Mouse (Mus musculus) kidney, postnatal 0 days (tissue): ENCODE results near the gene Rapsn. TPM values are rescaled to one million over a fixed set of nuclear protein-coding genes. Genes with fewer than 3 reads are reported as not detected.

ENCODE experiments used
- ATAC-seq: fragments of 200-750 bp; cut with Nextera tagmentation; replicated peaks from 2 replicates; pipeline ENCODE4 v1.8.0; 2017; ENCODE audit warnings: low read depth, moderate number of reproducible peaks, moderate TSS enrichment, moderate library complexity; ENCODE audit not compliant: low FRiP score
- DNase-seq: peaks from one replicate; pipeline ENCODE4 v3.0.0-alpha.2; 2016; ENCODE audit warnings: low spot score
- H3K27ac ChIP-seq: fragments of 300-500 bp; sonication (generic); 2 replicates; pipeline ENCODE4 v1.5.1; 2014; ENCODE audit warnings: mild to moderate bottlenecking
- H3K27me3 ChIP-seq: fragments of 300-500 bp; sonication (generic); 2 replicates; pipeline ENCODE4 v1.6.1; 2014; ENCODE audit warnings: low read length, mixed read lengths; ENCODE audit not compliant: insufficient read depth
- H3K36me3 ChIP-seq: fragments of 300-500 bp; sonication (generic); 2 replicates; pipeline ENCODE4 v1.6.1; 2014; ENCODE audit warnings: low read length, mixed read lengths; ENCODE audit not compliant: insufficient read depth
- H3K4me1 ChIP-seq: fragments of 300-500 bp; sonication (generic); replicated peaks from 2 replicates; pipeline ENCODE4 v1.6.1; 2014; ENCODE audit warnings: antibody characterized with exemption, low read length, mixed read lengths; ENCODE audit not compliant: insufficient read depth
- H3K4me2 ChIP-seq: fragments of 300-500 bp; sonication (generic); 2 replicates; pipeline ENCODE4 v1.6.1; 2014; ENCODE audit warnings: mild to moderate bottlenecking, low read length, moderate library complexity, mixed read lengths
- H3K4me3 ChIP-seq: fragments of 300-500 bp; sonication (generic); replicated peaks from 2 replicates; pipeline ENCODE4 v1.5.1; 2014; ENCODE audit warnings: low read depth, low read length
- H3K9ac ChIP-seq: fragments of 300-500 bp; sonication (generic); 2 replicates; pipeline ENCODE4 v1.6.1; 2014; ENCODE audit warnings: low read depth, low read length
- H3K9me3 ChIP-seq: fragments of 300-500 bp; sonication (generic); replicated peaks from 2 replicates; pipeline ENCODE4 v1.6.1; 2016; ENCODE audit warnings: low read length, inconsistent platforms, mixed read lengths
- CTCF ChIP-seq: IDR thresholded peaks from 2 replicates; pipeline ENCODE4 v1.5.1; 2016; ENCODE audit warnings: antibody characterized with exemption, low read depth, mild to moderate bottlenecking, moderate library complexity
- WGBS: fragments of 180-500 bp; shearing (Covaris S2); extraction: QIAGEN DNeasy Blood & Tissue Kit; methylation state at CpG from one replicate; pipeline ENCODE4 v1.1.7; 2014; 5-methylcytosine and 5-hydroxymethylcytosine counted together
- polyA plus RNA-seq: library from polyadenylated mRNA; unstranded; fragments of >200 nt; fragmentation: Nextera tagmentation; extraction: Ambion mirVana; gene quantifications from 2 replicates; pipeline ENCODE4 v1.2.1, GENCODE M21; 2015

Rapsn gene
- polyA plus RNA-seq, 1 experiment from 2014 or later, result 5.7 TPM

GRCm38 (mm10) chr2:91082844-91083243, 47.4 kb downstream of the Rapsn start:
- 0 out of 2 replicates have a peak, but pooled peaks have one; percentile 8 for ATAC-seq
- Histone ChIP-seq H3K9me3 (no peaks in the 10 kb centered on the region), H3K36me3 (no peaks in the 10 kb centered on the region), H3K4me3 (no peak overlapping the region), H3K9ac (no peak overlapping the region), H3K4me1 (0 out of 2 replicates have a peak, but pooled peaks cover 3% of the 10 kb centered on the region), H3K27ac (no peak overlapping the region), H3K27me3 (no peaks in the 10 kb centered on the region), H3K4me2 (no peak overlapping the region)
- TF ChIP-seq CTCF, result no peak
- DNase-seq, result no peak
- 59% methylated on average over 11 of the region's 11 CpGs for WGBS

DNA sequence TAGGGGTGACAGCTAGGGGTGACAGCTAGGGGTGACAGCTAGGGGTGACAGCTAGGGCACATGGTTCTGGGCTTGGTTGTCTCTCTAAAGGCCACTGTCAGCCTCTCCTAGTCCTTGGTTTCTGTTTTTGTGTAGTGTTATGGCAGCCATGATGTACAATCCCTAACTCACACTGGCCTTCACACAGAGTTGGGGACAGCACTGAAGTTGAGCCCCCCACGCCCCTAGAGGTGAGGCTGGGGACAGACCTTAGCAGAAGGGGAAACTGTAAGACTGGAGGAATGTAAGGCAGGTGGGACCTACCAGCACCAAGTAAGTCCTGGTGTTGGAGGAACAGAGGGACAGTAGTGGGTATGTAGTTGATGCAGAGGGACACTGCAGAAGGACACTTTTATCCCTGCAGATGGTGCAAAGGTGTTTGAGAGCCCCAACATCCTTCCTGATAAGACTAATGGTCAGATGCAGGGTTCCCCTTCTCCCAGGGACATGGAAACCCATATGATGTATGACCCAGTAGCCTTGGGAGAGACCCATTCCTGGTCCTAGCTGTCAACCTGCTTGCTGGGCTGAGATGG, 48.0 kb downstream of the Rapsn start:
- Histone ChIP-seq H3K27ac (no peak overlapping the region), H3K4me1 (0 out of 2 replicates have a peak, but pooled peaks cover 3% of the 10 kb centered on the region), H3K9ac (no peak overlapping the region), H3K27me3 (no peaks in the 10 kb centered on the region), H3K4me2 (no peak overlapping the region), H3K36me3 (no peaks in the 10 kb centered on the region), H3K4me3 (no peak overlapping the region), H3K9me3 (no peaks in the 10 kb centered on the region)
- ATAC-seq (no peak), DNase-seq (no peak)
- no peak; the same call in 1 of the 2 replicates for TF ChIP-seq CTCF
- WGBS, result 67% methylated on average over 1 of the region's 1 CpGs

DNA sequence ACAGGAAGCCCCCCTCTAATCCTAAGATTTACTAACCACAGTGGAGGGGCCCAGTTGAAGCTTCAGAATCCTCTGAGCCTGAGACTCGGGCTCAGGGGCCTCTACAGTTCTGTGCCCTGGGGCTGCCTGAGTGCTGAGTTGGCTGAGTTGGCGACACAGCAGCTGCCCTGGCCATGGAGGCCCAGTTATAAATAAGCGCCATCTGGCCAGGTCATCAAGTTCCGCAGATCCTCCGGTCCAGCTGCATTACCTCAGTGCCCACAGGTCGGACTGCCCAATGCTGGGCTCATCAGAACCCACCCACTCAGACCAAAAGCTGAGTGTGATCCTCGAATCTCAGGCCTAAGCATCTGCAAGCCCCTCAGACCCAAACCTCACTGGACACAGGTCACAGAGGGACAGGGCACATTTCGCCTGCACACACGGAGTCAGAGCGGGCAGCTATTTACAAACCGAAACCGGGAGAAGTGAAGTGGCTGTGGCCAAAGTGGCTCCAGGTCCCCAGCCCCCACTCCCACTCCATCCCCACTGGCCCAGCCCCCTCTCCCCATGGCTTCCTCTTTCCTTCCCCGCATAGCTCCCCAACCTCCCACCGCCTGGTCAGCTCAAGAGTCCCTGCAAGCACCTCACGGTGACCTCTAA, 48.9 kb downstream of the Rapsn start:
- no peak for TF ChIP-seq CTCF
- ATAC-seq (no peak), DNase-seq (no peak)
- Histone ChIP-seq H3K4me3 (no peak overlapping the region), H3K4me2 (no peak overlapping the region), H3K36me3 (no peaks in the 10 kb centered on the region), H3K4me1 (no peaks in the 10 kb centered on the region), H3K27me3 (no peaks in the 10 kb centered on the region), H3K27ac (0 out of 2 replicates have a peak overlapping the region, but pooled peaks have one; percentile 19), H3K9me3 (no peaks in the 10 kb centered on the region), H3K9ac (no peak overlapping the region)
- WGBS, result 71% methylated on average over 15 of the region's 15 CpGs

DNA sequence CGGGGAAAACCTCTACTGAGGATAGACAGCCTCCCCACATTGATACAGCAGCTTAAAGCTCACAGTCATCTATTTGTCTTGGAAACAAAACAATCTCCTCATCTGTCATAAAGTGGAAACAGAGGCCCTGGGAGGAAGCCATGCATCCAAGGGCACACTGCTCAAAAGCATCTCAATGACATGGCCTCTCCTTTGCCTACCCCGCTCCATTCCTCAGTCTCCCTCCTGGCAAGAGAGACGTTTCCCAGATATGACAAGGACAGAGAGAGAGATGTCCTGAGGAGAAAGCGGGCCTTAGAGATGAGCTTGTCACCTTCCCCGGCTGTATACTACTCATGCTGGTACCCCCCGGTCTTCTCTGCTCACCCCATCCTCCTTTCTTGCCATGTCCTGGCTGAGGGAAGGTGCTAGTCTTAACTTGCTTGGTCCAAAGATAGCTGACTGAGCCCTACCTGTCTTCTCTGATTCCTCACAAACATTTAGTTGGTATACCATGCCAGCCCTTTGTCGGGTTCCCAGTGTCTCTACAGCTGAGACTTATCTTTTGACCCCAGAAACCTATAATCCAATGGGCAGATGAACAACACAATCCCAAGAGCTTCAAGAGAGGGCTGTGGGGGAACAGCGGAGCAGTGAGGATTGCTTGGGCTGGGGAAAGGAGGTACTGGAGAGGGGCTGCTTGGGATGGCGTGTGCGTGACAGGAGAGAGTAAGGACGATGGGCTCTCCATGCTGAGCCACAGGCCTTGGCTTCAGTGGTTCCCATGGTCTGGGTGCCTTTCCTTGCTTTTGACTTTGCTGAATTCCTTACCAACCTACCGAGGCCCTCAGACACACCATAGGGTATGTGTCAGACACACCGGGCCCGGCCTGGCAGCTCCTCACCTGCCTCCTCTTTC, 50.3 kb downstream of the Rapsn start:
- Histone ChIP-seq H3K27ac (no peak overlapping the region), H3K4me1 (no peaks in the 10 kb centered on the region), H3K4me2 (no peak overlapping the region), H3K9ac (no peak overlapping the region), H3K36me3 (no peaks in the 10 kb centered on the region), H3K9me3 (no peaks in the 10 kb centered on the region), H3K4me3 (no peak overlapping the region), H3K27me3 (no peaks in the 10 kb centered on the region)
- DNase-seq (no peak), ATAC-seq (no peak)
- 88% methylated on average over 14 of the region's 14 CpGs for WGBS
- no peak for TF ChIP-seq CTCF

GRCm38 (mm10) chr2:91086392-91087237, 51.2 kb downstream of the Rapsn start:
- DNase-seq, result no peak
- no peaks in the 10 kb centered on the region for H3K36me3 ChIP-seq
- H3K9ac ChIP-seq, result no peak overlapping the region
- no peak for TF ChIP-seq CTCF
- ATAC-seq, result no peak
- H3K4me1 ChIP-seq, result no peaks in the 10 kb centered on the region
- WGBS, result 66% methylated on average over 9 of the region's 9 CpGs
- no peaks in the 10 kb centered on the region for H3K9me3 ChIP-seq
- no peak overlapping the region for H3K4me2 ChIP-seq
- H3K27me3 ChIP-seq, result no peaks in the 10 kb centered on the region
- no peak overlapping the region for H3K4me3 ChIP-seq
- no peak overlapping the region for H3K27ac ChIP-seq
